Mouse (Mus musculus): Measurements from ENCODE around the gene Syne1.

DNA sequence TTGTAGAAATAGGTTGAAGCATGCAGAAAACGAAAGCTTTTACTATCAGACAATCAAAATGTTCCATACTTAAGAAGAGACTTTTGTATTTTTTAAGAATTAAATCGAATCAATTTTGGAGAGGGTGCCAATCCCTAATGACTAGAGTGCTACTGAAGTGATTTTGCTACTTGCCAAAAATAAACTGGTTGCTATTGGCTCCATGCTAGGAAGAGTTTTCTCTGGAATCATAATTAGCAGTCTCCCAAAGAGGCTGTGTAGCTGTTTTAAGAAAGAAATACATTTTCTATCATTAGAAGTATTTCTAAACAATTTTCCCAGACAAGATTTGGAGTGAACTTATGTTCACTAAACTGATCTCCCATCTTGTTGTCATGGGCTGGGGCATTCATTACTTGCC, 43.8 kb downstream of the Syne1 start:
- TF ChIP-seq CTCF (IDR thresholded peaks at IDR 0.05; ENCODE audit: insufficient read depth, low read depth, low read length) (no peak), POLR2A (IDR thresholded peaks at IDR 0.05; ENCODE audit: insufficient read depth, low read depth, low read length) (no peak)
